Mouse (Mus musculus) heart, postnatal 10 days (tissue): Measurements from ENCODE around the gene Abhd13. TPM values are rescaled to one million over a fixed set of nuclear protein-coding genes. Genes with fewer than 3 reads are reported as not detected.

ENCODE experiments used
- DNase-seq, 2 experiments: peaks; one replicate each; pipeline ENCODE4 v3.0.0; 2021
- intact Hi-C: fragments of 180-260 bp; cut with DNase I; formaldehyde crosslinking; loops from one replicate; pipeline ENCODE4 v1.15.1; 2025
- total RNA-seq, 2 experiments: library from RNA; stranded (reverse); gene quantifications; 2 replicates each; pipeline ENCODE4 v1.2.3; 2021

The Abhd13 gene
- total RNA-seq, 2 experiments from 2014 or later = 19.7 to 20.0 TPM

DNA sequence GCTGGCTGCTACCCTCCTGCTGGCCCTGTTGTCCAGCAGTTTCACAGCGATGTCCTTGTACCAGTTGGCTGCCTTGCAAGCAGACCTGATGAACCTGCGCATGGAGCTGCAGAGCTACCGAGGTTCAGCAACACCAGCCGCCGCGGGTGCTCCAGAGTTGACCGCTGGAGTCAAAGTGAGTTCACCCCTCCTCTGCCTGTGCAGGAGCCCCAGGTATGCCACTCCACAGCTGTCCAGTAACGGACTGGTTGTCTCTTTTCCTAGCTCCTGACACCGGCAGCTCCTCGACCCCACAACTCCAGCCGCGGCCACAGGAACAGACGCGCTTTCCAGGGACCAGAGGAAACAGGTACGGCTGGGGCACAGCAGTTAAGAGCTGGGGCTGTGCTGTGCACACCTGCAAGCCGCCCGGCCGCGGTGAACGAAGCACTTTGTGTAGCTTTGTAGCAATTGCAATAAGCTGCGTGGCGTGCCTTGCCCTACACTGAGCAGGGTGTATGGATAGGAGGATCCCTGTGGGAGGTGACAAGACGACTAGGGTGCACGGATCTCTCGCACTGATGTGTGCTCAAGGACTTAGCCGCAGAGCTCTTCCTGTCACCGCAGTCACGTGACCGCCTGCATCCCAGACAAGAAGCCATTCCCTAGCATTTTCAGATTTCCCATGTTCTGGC, 29.6 kb downstream of the Abhd13 start:
- intact Hi-C loops = no loop called here
- peak; percentile 18 to 29 for DNase-seq

DNA sequence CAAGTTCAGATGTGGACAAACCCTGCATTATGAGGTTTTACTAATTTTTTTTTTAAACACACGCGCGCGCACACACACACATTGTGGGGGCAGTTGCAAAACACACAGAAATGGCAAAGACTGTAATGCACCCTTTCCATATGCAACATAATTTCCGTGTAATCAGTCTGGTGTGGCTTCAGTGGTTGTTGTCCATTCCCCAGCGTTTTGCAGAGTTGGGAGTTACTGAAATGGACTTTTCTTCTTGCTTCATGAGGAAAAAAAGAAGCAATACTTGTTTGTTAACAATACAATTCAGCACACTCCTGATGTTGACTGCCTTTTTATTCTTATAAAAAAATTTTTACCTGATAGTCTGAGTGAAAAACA, 30.1 kb downstream of the Abhd13 start:
- intact Hi-C loops = no loop called here

DNA sequence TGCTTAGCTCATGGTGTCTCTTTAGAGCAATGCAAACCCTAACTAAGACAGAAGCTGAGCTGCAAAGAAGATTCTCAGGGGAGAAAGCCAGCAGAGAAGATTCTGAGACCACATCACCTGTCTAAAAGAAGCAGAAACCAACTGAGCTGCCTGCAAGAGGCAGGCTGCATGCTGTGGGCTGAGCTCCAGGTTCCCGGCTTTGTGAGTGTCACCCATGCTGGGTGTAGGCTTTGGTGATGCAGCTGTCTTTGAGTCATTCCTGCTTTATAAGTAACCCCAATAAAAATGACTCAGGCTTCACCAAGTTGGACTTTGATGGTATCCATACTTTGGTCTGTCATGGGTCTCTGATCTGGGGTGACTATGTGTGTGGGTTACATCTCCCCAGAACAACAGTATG, 38.7 kb downstream of the Abhd13 start:
- intact Hi-C loops = no loop called here
- no peak for DNase-seq

More for the DNA sequence above, 30.1 kb downstream of the Abhd13 start:
- DNase-seq = no peak

DNA sequence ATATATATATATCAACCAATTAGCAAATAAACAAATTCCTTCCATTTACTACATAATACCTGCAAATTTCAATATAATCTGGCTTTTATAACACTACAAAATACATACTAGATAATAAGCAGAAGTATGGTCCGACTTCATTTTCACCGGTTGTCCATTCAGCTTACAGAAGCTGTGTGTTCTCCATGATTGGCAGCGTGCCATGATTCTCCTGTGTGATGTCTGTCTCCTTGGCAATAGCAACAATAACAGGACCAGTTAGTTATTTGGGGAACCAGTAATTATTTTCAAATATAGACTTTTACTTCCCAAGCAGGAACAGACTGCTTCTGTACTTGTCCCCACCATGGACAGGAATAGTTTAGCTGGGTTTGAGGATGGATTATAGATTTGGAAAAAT, 39.7 kb downstream of the Abhd13 start:
- intact Hi-C loops = no loop called here
- DNase-seq = peak; percentile 44 to 73

DNA sequence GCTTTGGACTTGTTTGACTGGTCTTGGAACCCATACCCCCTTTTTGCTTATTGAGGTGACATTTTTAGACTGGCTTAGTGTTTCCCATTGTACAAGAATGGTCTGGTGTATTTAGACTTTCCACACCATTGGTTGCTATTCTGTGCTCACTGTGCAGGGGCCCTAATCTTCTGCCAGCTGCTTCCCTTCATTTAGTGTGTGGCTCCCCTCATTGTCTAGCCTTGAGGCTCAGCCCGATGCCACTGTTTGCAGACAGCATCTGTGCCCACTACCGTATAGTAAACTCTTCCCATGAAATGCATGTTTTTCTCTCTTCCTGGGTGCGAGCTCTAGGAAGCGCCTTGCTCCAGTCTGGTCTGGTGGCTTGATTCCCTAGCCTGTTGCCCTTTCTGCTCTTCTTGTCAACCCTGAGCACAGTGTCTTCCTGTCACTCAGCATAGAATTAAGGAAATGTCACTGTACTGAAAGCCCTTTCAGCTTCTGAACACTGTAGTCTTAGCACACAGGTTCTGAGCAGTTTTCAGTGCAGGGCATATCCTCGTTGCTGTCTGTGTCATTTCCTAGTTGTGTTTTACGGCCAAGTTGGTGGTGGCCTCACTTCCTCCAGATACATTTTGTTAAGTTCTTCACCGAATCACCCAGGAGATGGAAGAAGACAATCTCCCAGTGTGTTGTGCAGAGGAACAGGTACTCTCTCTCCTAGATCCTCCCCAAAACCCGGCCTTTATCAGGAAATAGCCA, 53.0 kb downstream of the Abhd13 start:
- intact Hi-C loops = no loop called here
- no peak for DNase-seq

DNA sequence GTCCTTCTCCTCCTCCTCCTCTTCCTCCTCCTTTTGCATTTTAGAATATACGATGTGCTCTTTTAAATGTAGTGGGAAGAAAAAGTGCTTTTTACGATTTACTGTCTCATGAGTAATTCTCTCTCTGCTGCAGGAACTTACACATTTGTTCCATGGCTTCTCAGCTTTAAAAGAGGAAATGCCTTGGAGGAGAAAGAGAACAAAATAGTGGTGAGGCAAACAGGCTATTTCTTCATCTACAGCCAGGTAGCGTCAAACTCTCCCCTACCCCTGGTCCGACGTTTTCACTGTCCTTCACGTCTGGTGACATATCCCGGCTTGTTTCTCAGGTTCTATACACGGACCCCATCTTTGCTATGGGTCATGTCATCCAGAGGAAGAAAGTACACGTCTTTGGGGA, 53.7 kb downstream of the Abhd13 start:
- no peak for DNase-seq
- intact Hi-C loops = no loop called here

DNA sequence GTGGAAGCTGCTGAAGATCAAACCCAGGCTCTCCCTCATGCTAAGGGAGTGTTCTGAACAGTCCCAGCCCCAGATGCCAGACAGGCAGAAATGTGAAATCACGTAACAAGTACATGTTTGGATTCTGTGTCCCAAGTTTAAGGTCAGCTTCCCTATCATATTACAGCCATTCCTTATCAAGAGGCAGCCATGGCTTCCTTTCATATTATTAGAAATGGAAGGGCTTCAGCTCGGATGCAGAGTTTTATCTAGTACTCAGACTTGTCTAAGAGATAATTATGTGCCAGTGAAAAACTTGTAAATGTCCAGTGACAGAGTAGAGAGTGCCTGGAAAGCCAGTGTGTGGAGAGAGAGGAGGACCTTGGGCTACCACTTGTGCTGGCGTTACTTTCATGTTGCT, 63.4 kb downstream of the Abhd13 start:
- peak; percentile 49 to 54 for DNase-seq
- intact Hi-C loops = loop anchor here (5.0 to 10.0 kb wide), 4 partner anchors 194 to 1144 kb away; no protein-coding TSS in a partner anchor

Other genes with a start within 250 kb of the Abhd13 start
- gene Fam155a, start 206.5 kb upstream of the Abhd13 start, total RNA-seq = not detected
- gene Gm10217, start 113.5 kb upstream of the Abhd13 start, total RNA-seq = not detected
- gene Lig4, start within 50 bp of the Abhd13 start, total RNA-seq = 1 to 10 TPM; 5.9 to 6.5 TPM
- gene Tnfsf13b, start 28.8 kb downstream of the Abhd13 start, total RNA-seq = 1 to 10 TPM; 3.9 to 6.4 TPM
- gene Myo16, start 176.2 kb downstream of the Abhd13 start, total RNA-seq = 1 to 10 TPM; 7.6 to 8.0 TPM